ENCODE assay signal across 8 mouse cellular contexts in genomic region chr1:193129786-193130455, GRCm38 (mm10). TPM values are rescaled to one million over a fixed set of nuclear protein-coding genes. Genes with fewer than 3 reads are reported as not detected.
DNase-seq lines count a peak whose midpoint lies in the region; ATAC-seq and TF ChIP-seq lines count a peak whose summit lies in the region.

Diexf (minus strand) TSS chr1:193130272.

- TF ChIP-seq CTCF in CH12.LX (conservative IDR thresholded peaks at IDR 0.05 in 1 of 2, IDR thresholded peaks at IDR 0.05 in 1 of 2; ENCODE audit: low read depth in 2 of 2, low read length in 2 of 2): peak; percentile 70 to 86

- peak; percentile 82 for TF ChIP-seq POLR2A in CH12.LX (IDR thresholded peaks at IDR 0.05; ENCODE audit: low read depth, low read length)

- in situ Hi-C loops in CH12.LX (cut with MboI; ENCODE audit: low pct_ligation_motif_present, low pct_unique_long_range_greater_than_20kb, low sequenced_read_pairs): no loop called here

- peak within 1 kb of the TSS; percentile 85 to 100 (median 99) for H3K4me3 ChIP-seq in CH12.LX (replicated peaks in 1 of 3; ENCODE audit: low read depth in 2 of 3, low read length in 2 of 3, poor library complexity in 1 of 3)
- peak within 1 kb of the TSS; percentile 97 for H3K4me3 ChIP-seq in forebrain, embryonic 11.5 days (ENCODE audit: low read depth, low read length)
- peak within 1 kb of the TSS; percentile 99 for H3K4me3 ChIP-seq in heart, embryonic 16.5 days (ENCODE audit: low read length)
- peak within 1 kb of the TSS; percentile 95 for H3K4me3 ChIP-seq in liver, embryonic 15.5 days (replicated peaks)
- H3K4me3 ChIP-seq in neural tube, embryonic 12.5 days: peak within 1 kb of the TSS; percentile 97

- dilution Hi-C loops in CH12.LX (cut with MboI; ENCODE audit: extremely low pct_ligation_motif_present, extremely low pct_unique_long_range_greater_than_20kb, low sequenced_read_pairs): no loop called here

- TF ChIP-seq RAD21 in CH12.LX (IDR thresholded peaks at IDR 0.05; ENCODE audit: low read depth, low read length): peak; percentile 28

- peak; percentile 96 for ATAC-seq in forebrain, embryonic 11.5 days (replicated peaks; ENCODE audit: low FRiP score)
- peak; percentile 86 for ATAC-seq in heart, embryonic 16.5 days (replicated peaks; ENCODE audit: extremely low read depth, insufficient read depth, low FRiP score)
- ATAC-seq in liver, embryonic 15.5 days (ENCODE audit: insufficient read depth): peak; percentile 92
- peak; percentile 96 for ATAC-seq in neural tube, embryonic 12.5 days (ENCODE audit: low FRiP score, low read depth)

- peaks cover 20 to 25% of the 10 kb centered on the region in 2 experiments for H3K36me3 ChIP-seq in CH12.LX (replicated peaks in 1 of 2; ENCODE audit: control insufficient read depth in 1 of 2, insufficient read depth in 1 of 2, low read length in 1 of 2)
- H3K36me3 ChIP-seq in forebrain, embryonic 11.5 days (ENCODE audit: control insufficient read depth, insufficient read depth, low read length): peaks cover 2% of the 10 kb centered on the region; the same call in 1 of the 2 replicates
- H3K36me3 ChIP-seq in heart, embryonic 16.5 days (ENCODE audit: control insufficient read depth, insufficient read depth): peaks cover 14% of the 10 kb centered on the region
- H3K36me3 ChIP-seq in liver, embryonic 15.5 days (replicated peaks): peaks cover 22% of the 10 kb centered on the region
- peaks cover 18% of the 10 kb centered on the region for H3K36me3 ChIP-seq in neural tube, embryonic 12.5 days

- DNase-seq in CH12.LX (ENCODE audit: extremely low read depth): peak; percentile 99
- DNase-seq in c-Kit-positive CD71-positive TER-119-negative erythroid progenitor cells, embryonic 14.5 days (ENCODE audit: low read depth): peak; percentile 99
- peak; percentile 99 for DNase-seq in forebrain, embryonic 11.5 days (ENCODE audit: low spot score)
- peak; percentile 95 to 99 for DNase-seq in kidney, postnatal 36 days
- peak; percentile 96 for DNase-seq in telencephalon, adult 2 months (ENCODE audit: low read depth, low spot score)

- H3K9me3 ChIP-seq in CH12.LX (replicated peaks; ENCODE audit: low read length): no peaks in the 10 kb centered on the region
- no peaks in the 10 kb centered on the region for H3K9me3 ChIP-seq in forebrain, embryonic 11.5 days (ENCODE audit: control insufficient read depth, low read length)
- H3K9me3 ChIP-seq in heart, embryonic 16.5 days (replicated peaks; ENCODE audit: control insufficient read depth, low read length): no peaks in the 10 kb centered on the region
- H3K9me3 ChIP-seq in liver, embryonic 15.5 days (replicated peaks): no peaks in the 10 kb centered on the region
- H3K9me3 ChIP-seq in neural tube, embryonic 12.5 days: no peaks in the 10 kb centered on the region

- peaks cover 36% of the 10 kb centered on the region for H3K79me2 ChIP-seq in CH12.LX (replicated peaks; ENCODE audit: control insufficient read depth, extremely low read depth, insufficient read depth, poor library complexity, severe bottlenecking)

- under 1% methylated on average over 61 of the region's 61 CpGs for WGBS in forebrain, embryonic 11.5 days
- WGBS in heart, embryonic 16.5 days: under 1% methylated on average over 61 of the region's 61 CpGs
- under 1% methylated on average over 61 of the region's 61 CpGs for WGBS in liver, embryonic 15.5 days (ENCODE audit: insufficient replicate concordance)
- WGBS in neural tube, embryonic 12.5 days: under 1% methylated on average over 61 of the region's 61 CpGs

- peaks cover 7 to 27% of the 10 kb centered on the region in 2 experiments for H3K4me1 ChIP-seq in CH12.LX (ENCODE audit: control insufficient read depth in 1 of 2, insufficient read depth in 2 of 2)
- H3K4me1 ChIP-seq in forebrain, embryonic 11.5 days (replicated peaks; ENCODE audit: control insufficient read depth, insufficient read depth, low read length): peaks cover 5% of the 10 kb centered on the region; the same call in 1 of the 2 replicates
- H3K4me1 ChIP-seq in heart, embryonic 16.5 days (ENCODE audit: control insufficient read depth, insufficient read depth, low read length): peaks cover 9% of the 10 kb centered on the region
- H3K4me1 ChIP-seq in liver, embryonic 15.5 days (replicated peaks): peaks cover 28% of the 10 kb centered on the region
- H3K4me1 ChIP-seq in neural tube, embryonic 12.5 days: peaks cover 7% of the 10 kb centered on the region

- peak within 1 kb of the TSS; percentile 96 for H3K4me2 ChIP-seq in CH12.LX (ENCODE audit: insufficient read depth, low read depth, poor library complexity, severe bottlenecking)
- peak within 1 kb of the TSS; percentile 60 for H3K4me2 ChIP-seq in forebrain, embryonic 11.5 days (ENCODE audit: low read depth, low read length, severe bottlenecking)
- peak within 1 kb of the TSS; percentile 89 for H3K4me2 ChIP-seq in heart, embryonic 16.5 days (ENCODE audit: low read depth, low read length)
- peak within 1 kb of the TSS; percentile 95 for H3K4me2 ChIP-seq in liver, embryonic 15.5 days
- H3K4me2 ChIP-seq in neural tube, embryonic 12.5 days (replicated peaks): peak within 1 kb of the TSS; percentile 66

- H3K9ac ChIP-seq in CH12.LX (ENCODE audit: insufficient read depth, low read depth): peak within 1 kb of the TSS; percentile 95
- H3K9ac ChIP-seq in forebrain, embryonic 11.5 days (ENCODE audit: low read length): peak within 1 kb of the TSS; percentile 79
- H3K9ac ChIP-seq in heart, embryonic 16.5 days (ENCODE audit: low read length): peak within 1 kb of the TSS; percentile 94
- peak within 1 kb of the TSS; percentile 81 for H3K9ac ChIP-seq in liver, embryonic 15.5 days
- peak within 1 kb of the TSS; percentile 82 for H3K9ac ChIP-seq in neural tube, embryonic 12.5 days

- no peaks in the 10 kb centered on the region for H3K27me3 ChIP-seq in CH12.LX (replicated peaks)
- H3K27me3 ChIP-seq in forebrain, embryonic 11.5 days (ENCODE audit: control insufficient read depth, insufficient read depth, low read length): no peaks in the 10 kb centered on the region
- no peaks in the 10 kb centered on the region for H3K27me3 ChIP-seq in heart, embryonic 16.5 days (ENCODE audit: control insufficient read depth, insufficient read depth, low read length)
- H3K27me3 ChIP-seq in liver, embryonic 15.5 days: no peaks in the 10 kb centered on the region
- H3K27me3 ChIP-seq in neural tube, embryonic 12.5 days (replicated peaks): no peaks in the 10 kb centered on the region; the same call in 1 of the 2 replicates

- no peak for TF ChIP-seq EP300 in CH12.LX (IDR thresholded peaks at IDR 0.05; ENCODE audit: low read length)

- H3K27ac ChIP-seq in CH12.LX (ENCODE audit: insufficient read depth, low read depth): peak within 1 kb of the TSS; percentile 18
- no peak within 1 kb of the TSS for H3K27ac ChIP-seq in forebrain, embryonic 11.5 days (ENCODE audit: low read depth, low read length)
- peak within 1 kb of the TSS; percentile 57 for H3K27ac ChIP-seq in heart, embryonic 16.5 days (ENCODE audit: low read length)
- H3K27ac ChIP-seq in liver, embryonic 15.5 days (replicated peaks): 0 out of 2 replicates have a peak within 1 kb of the TSS, but pooled peaks have one; percentile 38
- no peak within 1 kb of the TSS for H3K27ac ChIP-seq in neural tube, embryonic 12.5 days

TF ChIP-seq in CH12.LX, 34 proteins besides CTCF, POLR2A, EP300 and RAD21 (continues in another document):
- TF ChIP-seq MYC (IDR thresholded peaks at IDR 0.05; ENCODE audit: low read depth, low read length) (peak; percentile 99), TBP (conservative IDR thresholded peaks at IDR 0.05; ENCODE audit: low read depth, low read length) (peak; percentile 86), BHLHE40 (IDR thresholded peaks at IDR 0.05; ENCODE audit: low read depth, low read length) (peak; percentile 93), JUN (IDR thresholded peaks at IDR 0.05; ENCODE audit: insufficient read depth, low read depth, low read length) (no peak), GABPA (IDR thresholded peaks at IDR 0.05; ENCODE audit: insufficient replicate concordance, low read depth, low read length) (no peak; the same call in 1 of the 2 replicates), UBTF (IDR thresholded peaks at IDR 0.05; ENCODE audit: low read depth, low read length) (0 out of 2 replicates have a peak, but pooled peaks have one; percentile 69), NELFE (IDR thresholded peaks at IDR 0.05; ENCODE audit: low read depth, low read length) (peak; percentile 74), RCOR1 (conservative IDR thresholded peaks at IDR 0.05; ENCODE audit: low read depth, low read length) (no peak), USF1 (IDR thresholded peaks at IDR 0.05; ENCODE audit: low read depth, low read length) (peak; percentile 49), MEF2A (IDR thresholded peaks at IDR 0.05; ENCODE audit: borderline replicate concordance, low read depth, low read length) (peak; percentile 53; the same call in 1 of the 2 replicates), ZMIZ1 (IDR thresholded peaks at IDR 0.05; ENCODE audit: low read depth, low read length) (0 out of 2 replicates have a peak, but pooled peaks have one; percentile 39), KAT2A (IDR thresholded peaks at IDR 0.05; ENCODE audit: insufficient replicate concordance, low read length) (peak; percentile 91; the same call in 1 of the 2 replicates), CHD2 (IDR thresholded peaks at IDR 0.05; ENCODE audit: low read length) (no peak), ZKSCAN1 (IDR thresholded peaks at IDR 0.05; ENCODE audit: borderline replicate concordance, low read depth, low read length) (no peak), SMC3 (IDR thresholded peaks at IDR 0.05; ENCODE audit: low read depth, low read length) (peak; percentile 38), PAX5 (IDR thresholded peaks at IDR 0.05; ENCODE audit: low read length) (no peak), MAZ (IDR thresholded peaks at IDR 0.05; ENCODE audit: low read depth, low read length) (no peak), HCFC1 (IDR thresholded peaks at IDR 0.05; ENCODE audit: low read depth, low read length) (peak; percentile 90), MXI1 (IDR thresholded peaks at IDR 0.05; ENCODE audit: low read depth, low read length) (peak; percentile 100), MAFK (IDR thresholded peaks at IDR 0.05; ENCODE audit: insufficient replicate concordance, low read length) (no peak), NRF1 (IDR thresholded peaks at IDR 0.05; ENCODE audit: low read depth, low read length) (peak; percentile 87), ZC3H11A (IDR thresholded peaks at IDR 0.05; ENCODE audit: low read depth, low read length) (no peak)

RNA-seq across cellular contexts. Expression of gene Diexf, which starts in this region (rescaled TPM):
- total RNA-seq in CH12.LX (2012; rRNA removed) (17.8 and 20.9 TPM in 2 replicates), CH12.LX (2014; rRNA removed) (10.7 and 11.4 TPM in 2 replicates)
- polyA plus RNA-seq in CH12.LX (2012; ENCODE audit: insufficient read length, low read depth): 34.9 and 39.7 TPM in 2 replicates
- polyA plus RNA-seq in forebrain, embryonic 11.5 days (2014; fragmentation: Nextera tagmentation; extraction: Ambion mirVana): 9.8 and 13.2 TPM in 2 replicates
- polyA plus RNA-seq in heart, embryonic 16.5 days (2015; fragmentation: Nextera tagmentation; extraction: Ambion mirVana): 5.6 and 7.3 TPM in 2 replicates
- 1.8 and 2.7 TPM in 2 replicates for polyA plus RNA-seq in liver, embryonic 15.5 days (2015; fragmentation: Nextera tagmentation; extraction: Ambion mirVana)
- polyA plus RNA-seq in neural tube, embryonic 12.5 days (2016; fragmentation: Nextera tagmentation; extraction: Ambion mirVana): 6.9 and 9.6 TPM in 2 replicates

Comparison
In these comparisons a context has a peak if more than half of its experiments do, and no peak if none do; other contexts are left out.
1. H3K27ac ChIP-seq: peak in CH12.LX (single experiment), heart, embryonic 16.5 days (single experiment) and liver, embryonic 15.5 days (single experiment); none in forebrain, embryonic 11.5 days (single experiment) and neural tube, embryonic 12.5 days (single experiment).
2. Peak in every context shown above with its lines, with median percentiles within 50 percentile points of each other: DNase-seq, H3K4me2 ChIP-seq, H3K4me3 ChIP-seq, H3K9ac ChIP-seq and ATAC-seq.